Mouse (Mus musculus) E14TG2a.4 (cell line): ENCODE data around the gene Ppp2r1b.

Experiments
- CTCF ChIP-seq: conservative IDR thresholded peaks from 2 replicates; pipeline ENCODE4 v1.5.1; 2014; ENCODE audit warnings: low read length
- POU5F1 ChIP-seq: IDR thresholded peaks from 2 replicates; pipeline ENCODE4 v1.6.1; 2014; ENCODE audit warnings: low read length, borderline replicate concordance

DNA sequence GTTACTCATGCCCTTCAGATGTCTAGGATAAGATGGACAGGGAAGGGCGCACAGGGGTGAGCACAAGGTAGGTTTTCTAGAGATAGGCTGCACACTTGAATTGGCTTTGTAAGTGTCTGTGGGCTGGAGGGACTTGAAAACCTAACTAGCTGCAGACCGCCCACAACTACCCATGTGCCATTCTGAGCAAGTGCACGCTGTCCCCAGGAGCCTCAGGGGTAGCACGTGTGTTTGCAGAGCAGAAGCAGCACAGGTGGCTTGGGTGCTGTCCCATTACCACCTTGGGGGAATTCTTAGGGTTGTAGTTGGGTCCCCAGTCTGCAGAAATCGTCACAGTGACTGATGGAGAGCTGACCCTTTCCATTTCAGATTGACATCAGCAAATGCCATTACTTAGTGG lies 22.9 kb upstream of the Ppp2r1b start:
- TF ChIP-seq CTCF, result no peak
- TF ChIP-seq POU5F1, result no peak
